Mouse (Mus musculus): ENCODE results near the gene Arid2.

DNA sequence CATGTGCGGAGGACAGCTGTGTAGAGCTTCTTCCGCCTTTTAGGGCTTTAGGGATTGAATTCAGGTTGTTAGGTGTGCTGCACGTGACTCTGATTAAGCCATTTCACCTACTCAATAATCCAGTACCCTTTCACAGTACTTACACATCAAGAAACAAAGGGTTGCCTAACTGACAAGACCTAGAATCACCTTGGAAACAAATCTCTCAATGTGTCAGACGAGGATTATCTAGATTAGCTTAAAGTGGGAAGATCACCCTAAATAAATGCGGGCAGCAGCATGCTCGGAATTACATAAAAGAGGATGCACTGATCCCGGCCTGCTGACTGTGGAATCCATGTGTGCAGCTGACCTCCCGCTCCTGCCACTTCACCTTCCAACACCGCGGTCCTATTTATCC, 159.5 kb downstream of the Arid2 start:
- TF ChIP-seq CTCF (IDR thresholded peaks at IDR 0.05 in 2 of 3, conservative IDR thresholded peaks at IDR 0.05 in 1 of 3; ENCODE audit: control insufficient read depth in 1 of 3, insufficient read depth in 1 of 3, low read depth in 2 of 3, low read length in 3 of 3, poor library complexity in 1 of 3, severe bottlenecking in 1 of 3): no peak
- TF ChIP-seq POLR2AphosphoS5 (IDR thresholded peaks at IDR 0.05; ENCODE audit: borderline replicate concordance, low read depth, low read length): no peak
- TF ChIP-seq ZNF384 (IDR thresholded peaks at IDR 0.05; ENCODE audit: low read depth, low read length): no peak
- TF ChIP-seq HCFC1 (IDR thresholded peaks at IDR 0.05; ENCODE audit: low read depth, low read length): no peak
- no peak for TF ChIP-seq POLR2A (IDR thresholded peaks at IDR 0.05; ENCODE audit: control insufficient read depth in 1 of 2, insufficient read depth in 1 of 2, low read depth in 1 of 2, low read length in 2 of 2, poor library complexity in 1 of 2)
- TF ChIP-seq USF1 (IDR thresholded peaks at IDR 0.05; ENCODE audit: low read depth, low read length): no peak

Data from MEL (cell line).